Mouse (Mus musculus) stomach, embryonic 14.5 days (tissue): ENCODE results near the gene Zc3h18. TPM values are rescaled to one million over a fixed set of nuclear protein-coding genes. Genes with fewer than 3 reads are reported as not detected.

Experiments used
- ATAC-seq: fragments of 200-750 bp; cut with Nextera tagmentation; 2 replicates; pipeline ENCODE4 v1.8.0; 2017; ENCODE audit warnings: low read depth, moderate TSS enrichment; ENCODE audit not compliant: insufficient number of reproducible peaks, insufficient read depth, low FRiP score
- H3K27ac ChIP-seq: fragments of 300-500 bp; sonication (generic); 2 replicates; pipeline ENCODE4 v1.5.1; 2014; ENCODE audit warnings: mild to moderate bottlenecking, low read length, moderate library complexity, mixed read lengths
- H3K27me3 ChIP-seq: fragments of 300-500 bp; sonication (generic); 2 replicates; pipeline ENCODE4 v1.6.1; 2014; ENCODE audit warnings: low read length, control low read depth, mixed read lengths; ENCODE audit not compliant: control insufficient read depth, insufficient read depth
- H3K36me3 ChIP-seq: fragments of 300-500 bp; sonication (generic); 2 replicates; pipeline ENCODE4 v1.6.1; 2014; ENCODE audit warnings: mild to moderate bottlenecking, control low read depth, low read length, moderate library complexity, mixed read lengths; ENCODE audit not compliant: control insufficient read depth, insufficient read depth
- H3K4me1 ChIP-seq: fragments of 300-500 bp; sonication (generic); 2 replicates; pipeline ENCODE4 v1.6.1; 2014; ENCODE audit warnings: low read length, control low read depth, mixed read lengths; ENCODE audit not compliant: control insufficient read depth, insufficient read depth
- H3K4me2 ChIP-seq: fragments of 300-500 bp; sonication (generic); replicated peaks from 2 replicates; pipeline ENCODE4 v1.6.1; 2014; ENCODE audit warnings: low read depth, low read length, control low read depth
- H3K4me3 ChIP-seq: fragments of 300-500 bp; sonication (generic); 2 replicates; pipeline ENCODE4 v1.5.1; 2014; ENCODE audit warnings: low read depth, low read length, control low read depth
- H3K9ac ChIP-seq: fragments of 300-500 bp; sonication (generic); replicated peaks from 2 replicates; pipeline ENCODE4 v1.6.1; 2014; ENCODE audit warnings: low read depth, mild to moderate bottlenecking, control low read depth, low read length, moderate library complexity, mixed read lengths
- H3K9me3 ChIP-seq: fragments of 300-500 bp; sonication (generic); 2 replicates; pipeline ENCODE4 v1.6.1; 2016; ENCODE audit warnings: low read depth, low read length, control low read depth; ENCODE audit not compliant: control insufficient read depth
- WGBS: fragments of 180-500 bp; shearing (Covaris S2); extraction: QIAGEN DNeasy Blood & Tissue Kit; methylation state at CpG from one replicate; pipeline ENCODE4 v1.1.7; 2014; 5-methylcytosine and 5-hydroxymethylcytosine counted together
- polyA plus RNA-seq: library from polyadenylated mRNA; unstranded; fragments of >200 nt; fragmentation: Nextera tagmentation; extraction: Ambion mirVana; gene quantifications from 2 replicates; pipeline ENCODE4 v1.2.1, GENCODE M21; 2014

Gene Zc3h18
- polyA plus RNA-seq, 1 experiment from 2014 or later = 30.5 TPM

- ATAC-seq = no peak
- H3K9ac ChIP-seq = no peak overlapping the region
- no peak overlapping the region for H3K27ac ChIP-seq
- H3K4me3 ChIP-seq = no peak overlapping the region
- no peaks in the 10 kb centered on the region for H3K27me3 ChIP-seq
- no peak overlapping the region for H3K4me2 ChIP-seq
- H3K4me1 ChIP-seq = no peaks in the 10 kb centered on the region
- 72% methylated on average over 8 of the region's 8 CpGs for WGBS
- no peaks in the 10 kb centered on the region for H3K9me3 ChIP-seq
- H3K36me3 ChIP-seq = no peaks in the 10 kb centered on the region
Measured at GRCm38 (mm10) chr8:122354157-122354556, 22.3 kb upstream of the Zc3h18 start.

GRCm38 (mm10) chr8:122355642-122356606 is 20.5 kb upstream of the Zc3h18 start:
- H3K27ac ChIP-seq = no peak overlapping the region
- H3K36me3 ChIP-seq = no peaks in the 10 kb centered on the region
- H3K4me1 ChIP-seq = no peaks in the 10 kb centered on the region
- no peak overlapping the region for H3K4me2 ChIP-seq
- ATAC-seq = peak; percentile 64; the same call in 1 of the 2 replicates
- H3K9me3 ChIP-seq = no peaks in the 10 kb centered on the region
- no peak overlapping the region for H3K9ac ChIP-seq
- 58% methylated on average over 9 of the region's 9 CpGs for WGBS
- no peaks in the 10 kb centered on the region for H3K27me3 ChIP-seq
- H3K4me3 ChIP-seq = no peak overlapping the region

GRCm38 (mm10) chr8:122357202-122357601 is 19.2 kb upstream of the Zc3h18 start:
- H3K27ac ChIP-seq = no peak overlapping the region
- no peak overlapping the region for H3K4me2 ChIP-seq
- H3K36me3 ChIP-seq = no peaks in the 10 kb centered on the region
- no peak overlapping the region for H3K9ac ChIP-seq
- no peaks in the 10 kb centered on the region for H3K27me3 ChIP-seq
- H3K4me3 ChIP-seq = no peak overlapping the region
- 50% methylated on average over 11 of the region's 11 CpGs for WGBS
- H3K9me3 ChIP-seq = no peaks in the 10 kb centered on the region
- H3K4me1 ChIP-seq = no peaks in the 10 kb centered on the region
- no peak for ATAC-seq

- H3K27ac ChIP-seq = no peak overlapping the region
- WGBS = 63% methylated on average over 5 of the region's 5 CpGs
- H3K4me2 ChIP-seq = no peak overlapping the region
- H3K9ac ChIP-seq = no peak overlapping the region
- H3K27me3 ChIP-seq = no peaks in the 10 kb centered on the region
- no peak overlapping the region for H3K4me3 ChIP-seq
- H3K4me1 ChIP-seq = no peaks in the 10 kb centered on the region; the same call in 1 of the 2 replicates
- H3K36me3 ChIP-seq = no peaks in the 10 kb centered on the region
- H3K9me3 ChIP-seq = no peaks in the 10 kb centered on the region
- no peak for ATAC-seq
Measured at GRCm38 (mm10) chr8:122357641-122358040, 18.8 kb upstream of the Zc3h18 start.

GRCm38 (mm10) chr8:122359111-122359775 is 17.2 kb upstream of the Zc3h18 start:
- Histone ChIP-seq H3K4me1 (no peaks in the 10 kb centered on the region; the same call in 1 of the 2 replicates), H3K4me3 (no peak overlapping the region), H3K9ac (no peak overlapping the region), H3K36me3 (no peaks in the 10 kb centered on the region), H3K9me3 (no peaks in the 10 kb centered on the region), H3K27me3 (no peaks in the 10 kb centered on the region), H3K27ac (no peak overlapping the region), H3K4me2 (no peak overlapping the region)
- ATAC-seq = no peak
- 76% methylated on average over 15 of the region's 15 CpGs for WGBS

- no peak within 1 kb of the TSS for H3K4me3 ChIP-seq
- ATAC-seq = no peak
- WGBS = 75% methylated on average over 7 of the region's 7 CpGs
Measured at GRCm38 (mm10) chr8:122360696-122361416, 15.6 kb upstream of the Zc3h18 start, which contains the start of gene Trhr2. Gene Trhr2, minus strand, starts transcription at chr8:122360746.

GRCm38 (mm10) chr8:122362271-122362670 is 14.1 kb upstream of the Zc3h18 start:
- Histone ChIP-seq H3K4me2 (no peak overlapping the region), H3K4me1 (no peaks in the 10 kb centered on the region; the same call in 1 of the 2 replicates), H3K4me3 (no peak overlapping the region), H3K9ac (no peak overlapping the region), H3K36me3 (no peaks in the 10 kb centered on the region), H3K27ac (no peak overlapping the region), H3K27me3 (no peaks in the 10 kb centered on the region), H3K9me3 (no peaks in the 10 kb centered on the region)
- no peak; the same call in 1 of the 2 replicates for ATAC-seq
- WGBS = 34% methylated on average over 5 of the region's 5 CpGs

More at GRCm38 (mm10) chr8:122360696-122361416, 15.6 kb upstream of the Zc3h18 start, which contains the start of gene Trhr2:
- Histone ChIP-seq H3K27ac (no peak within 1 kb of the TSS), H3K4me2 (no peak within 1 kb of the TSS), H3K9ac (no peak within 1 kb of the TSS), H3K4me1 (no peaks in the 10 kb centered on the region; the same call in 1 of the 2 replicates), H3K36me3 (no peaks in the 10 kb centered on the region), H3K9me3 (no peaks in the 10 kb centered on the region), H3K27me3 (no peaks in the 10 kb centered on the region)

- H3K27ac ChIP-seq = no peak overlapping the region
- no peak for ATAC-seq
- 29% methylated on average over 8 of the region's 8 CpGs for WGBS
- no peak overlapping the region for H3K9ac ChIP-seq
- H3K4me2 ChIP-seq = no peak overlapping the region
- no peak overlapping the region for H3K4me3 ChIP-seq
- no peaks in the 10 kb centered on the region for H3K9me3 ChIP-seq
- no peaks in the 10 kb centered on the region for H3K36me3 ChIP-seq
- H3K27me3 ChIP-seq = no peaks in the 10 kb centered on the region
- no peaks in the 10 kb centered on the region; the same call in 1 of the 2 replicates for H3K4me1 ChIP-seq
Measured at GRCm38 (mm10) chr8:122362967-122363366, 13.4 kb upstream of the Zc3h18 start.
